Mouse (Mus musculus) adrenal gland, postnatal 10 days (tissue): ENCODE results near the gene Mrps27. TPM values are rescaled to one million over a fixed set of nuclear protein-coding genes. Genes with fewer than 3 reads are reported as not detected.

Experiments used
- DNase-seq: peaks from one replicate; pipeline ENCODE4 v3.0.0; 2021; ENCODE audit warnings: mixed read lengths
- total RNA-seq, 2 experiments: library from RNA; stranded (reverse); gene quantifications; 2 replicates each; pipeline ENCODE4 v1.2.3; 2021

Gene Mrps27
- total RNA-seq, 2 experiments from 2014 or later: 51.6 to 56.7 TPM

DNA sequence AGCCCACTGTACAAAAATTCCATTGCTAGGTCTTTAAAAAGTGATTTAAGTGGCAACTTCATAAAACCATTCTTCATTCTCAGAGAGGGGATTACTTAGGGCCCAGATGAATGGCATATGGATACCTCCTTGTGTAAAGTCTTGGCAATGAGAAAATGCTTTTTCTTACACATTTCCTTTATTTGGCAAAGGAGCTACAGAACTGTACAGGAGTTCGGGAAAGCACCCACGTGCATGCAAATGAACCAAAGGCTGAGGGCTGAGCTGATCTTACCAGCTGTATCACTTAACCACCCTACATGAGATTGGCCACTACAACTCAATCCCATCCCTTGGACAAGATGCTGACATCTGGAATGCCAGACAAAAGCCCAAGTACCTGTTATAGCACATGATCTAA lies 95.6 kb downstream of the Mrps27 start:
- DNase-seq: no peak

DNA sequence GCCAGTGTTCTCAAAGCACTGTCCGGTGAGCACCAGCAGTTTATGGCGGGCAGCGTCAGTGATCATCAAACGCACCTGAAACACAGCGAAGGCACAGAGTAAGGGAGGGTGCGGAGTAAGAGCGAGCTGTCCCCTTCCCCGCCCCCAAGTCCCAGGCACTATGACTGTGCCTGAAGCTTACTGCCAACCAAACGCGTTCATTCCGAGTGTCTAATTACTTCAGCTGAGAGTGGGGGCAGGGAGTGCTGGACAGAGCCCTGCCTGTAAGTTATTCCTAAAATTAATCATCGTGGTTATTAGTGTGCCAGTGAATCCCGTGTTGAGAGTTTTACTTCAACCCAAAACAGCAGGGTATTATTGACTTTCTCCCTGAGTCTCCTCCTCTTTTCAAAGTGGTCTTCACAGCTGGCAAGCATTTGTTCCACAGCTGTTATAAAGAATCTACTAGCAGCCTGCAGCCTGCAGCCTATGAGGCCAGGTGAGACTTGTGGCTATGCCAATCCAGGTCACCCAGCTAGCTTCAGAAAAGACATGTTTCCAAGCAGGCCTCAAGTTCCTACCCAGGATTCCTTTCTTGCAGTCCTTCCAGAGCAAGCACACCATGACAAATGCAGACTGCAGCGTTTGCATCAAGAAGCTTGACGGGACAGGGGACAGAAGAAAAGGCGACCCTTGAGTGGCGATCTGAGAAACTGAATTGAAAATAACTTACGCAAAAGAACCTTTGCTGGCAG lies 97.3 kb downstream of the Mrps27 start:
- DNase-seq: no peak

DNA sequence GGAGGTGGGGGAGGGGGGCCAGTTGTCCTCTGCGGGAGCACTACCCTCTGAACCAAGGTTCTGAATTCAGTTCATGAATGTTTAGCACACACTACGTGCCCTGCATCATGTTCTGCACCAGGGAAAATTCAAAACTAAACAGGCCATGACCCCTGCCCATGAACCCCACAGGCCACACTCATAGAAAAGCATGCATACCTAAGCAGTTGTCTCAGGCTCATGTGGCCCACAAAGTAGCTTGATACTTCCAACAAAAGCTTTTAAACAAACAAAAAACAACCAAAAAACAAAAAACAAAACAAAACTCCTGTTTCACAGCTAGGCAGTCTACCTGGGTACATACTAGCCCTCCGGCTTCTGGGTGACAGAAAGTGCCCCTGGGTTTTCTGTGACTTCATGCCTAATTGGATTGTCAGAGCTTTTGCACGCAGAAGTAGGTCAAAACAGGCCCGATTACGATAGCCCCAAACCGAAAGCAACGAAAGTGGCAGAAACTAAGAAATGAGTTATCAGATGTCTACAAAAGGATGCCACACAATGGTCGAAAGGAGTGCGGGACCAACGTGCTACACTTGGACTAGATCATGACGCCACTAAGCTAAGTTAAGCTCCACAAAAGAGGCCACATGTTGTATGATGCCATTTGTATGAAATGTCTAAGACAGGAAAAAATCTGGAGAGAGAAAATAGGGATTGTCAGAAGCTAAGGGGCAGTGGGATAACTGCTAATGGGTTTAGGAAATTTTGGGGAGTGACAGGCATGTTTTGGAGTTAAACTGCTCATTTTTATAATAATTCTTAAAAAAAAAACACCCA lies 98.1 kb downstream of the Mrps27 start:
- no peak for DNase-seq

DNA sequence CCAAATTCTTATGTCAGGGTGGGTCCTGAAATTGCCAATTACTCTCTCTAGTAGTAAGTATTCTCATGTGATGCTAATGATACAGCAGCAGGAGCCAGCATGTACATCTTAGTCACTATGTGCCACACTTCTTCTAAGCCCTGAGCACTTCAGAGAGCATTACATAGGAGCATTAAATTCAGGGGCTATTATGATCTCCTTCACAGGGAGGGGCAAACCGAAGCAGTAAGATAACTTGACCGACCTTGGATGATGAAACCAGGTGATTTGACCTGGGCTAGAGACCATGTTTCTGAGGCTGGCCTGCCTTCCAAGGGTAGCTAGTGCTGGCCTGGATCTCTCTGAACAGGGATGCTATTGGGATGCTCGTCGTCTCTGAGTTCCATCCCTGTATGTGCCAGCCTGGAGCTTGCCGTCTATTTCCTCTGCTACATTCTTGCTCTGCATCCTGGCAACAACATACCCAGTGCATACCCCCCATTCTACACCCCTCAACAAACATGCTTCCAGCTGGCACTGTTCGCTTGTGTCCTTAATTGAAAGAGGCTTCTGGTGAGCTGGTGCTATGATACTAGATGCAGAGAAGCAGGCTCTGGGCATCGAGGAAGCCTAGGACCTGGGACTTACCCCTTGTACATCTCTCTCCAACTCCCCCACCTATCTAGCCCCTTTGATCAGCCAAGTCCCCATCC lies 99.0 kb downstream of the Mrps27 start:
- no peak for DNase-seq

DNA sequence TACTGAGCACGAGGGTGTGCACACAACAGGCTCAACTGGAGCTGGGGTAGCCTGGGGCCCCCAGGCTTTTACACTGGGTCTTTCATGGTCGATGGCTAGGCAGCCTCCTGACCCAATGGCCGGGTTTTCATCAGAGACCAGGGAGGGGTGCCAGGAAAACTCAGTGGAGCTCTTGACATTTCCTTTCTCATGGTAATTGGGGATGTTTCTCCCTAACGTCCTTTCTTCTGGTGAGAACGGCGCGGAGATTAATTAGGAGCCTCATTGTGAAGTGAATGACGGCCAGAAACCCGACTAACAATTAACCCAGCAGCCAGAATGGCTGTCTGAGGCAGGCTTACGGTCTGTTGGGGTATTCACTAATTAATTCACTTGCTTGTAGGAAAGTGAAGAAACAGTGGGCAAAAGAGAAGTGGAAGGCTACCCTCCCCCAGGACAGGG lies 99.9 kb downstream of the Mrps27 start:
- no peak for DNase-seq

DNA sequence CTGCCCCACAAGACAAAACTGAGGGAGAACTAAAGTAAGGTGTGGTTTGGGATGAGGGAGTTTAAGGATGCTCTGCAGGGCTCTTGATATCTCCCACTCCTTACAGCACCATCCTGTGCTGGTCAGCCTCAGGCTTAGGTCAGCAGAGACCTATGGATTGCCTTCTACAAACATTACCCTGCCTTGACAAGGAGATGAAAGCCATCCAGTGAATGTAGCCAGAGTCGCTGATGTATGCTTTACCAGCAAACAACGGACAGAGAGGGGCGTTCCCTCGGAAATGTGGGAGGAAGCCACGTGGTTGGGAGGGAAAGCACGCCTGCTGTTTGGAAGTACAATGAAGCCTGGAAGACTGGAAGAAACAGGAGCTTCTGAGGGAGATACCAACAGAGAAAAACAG lies 100.3 kb downstream of the Mrps27 start:
- no peak for DNase-seq

DNA sequence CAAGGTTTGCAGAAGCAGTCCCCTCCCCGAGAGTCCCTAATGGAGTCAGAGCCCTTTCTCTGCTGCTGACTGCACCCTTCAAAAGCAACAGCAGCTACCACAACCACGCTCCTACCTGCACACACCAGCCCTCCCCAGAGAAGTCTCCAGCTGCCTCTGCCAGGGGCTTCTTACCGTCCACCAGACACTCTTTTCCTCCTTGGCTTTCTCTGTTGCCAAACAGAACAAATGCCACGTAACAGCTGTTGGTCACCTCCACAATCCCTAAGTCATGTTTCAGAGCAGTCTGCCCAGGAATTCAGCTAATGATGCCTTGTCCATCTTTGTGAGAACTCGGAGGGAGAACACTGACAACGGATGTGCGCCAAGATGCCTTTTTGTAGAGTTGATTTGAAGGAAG lies 102.4 kb downstream of the Mrps27 start:
- no peak for DNase-seq

DNA sequence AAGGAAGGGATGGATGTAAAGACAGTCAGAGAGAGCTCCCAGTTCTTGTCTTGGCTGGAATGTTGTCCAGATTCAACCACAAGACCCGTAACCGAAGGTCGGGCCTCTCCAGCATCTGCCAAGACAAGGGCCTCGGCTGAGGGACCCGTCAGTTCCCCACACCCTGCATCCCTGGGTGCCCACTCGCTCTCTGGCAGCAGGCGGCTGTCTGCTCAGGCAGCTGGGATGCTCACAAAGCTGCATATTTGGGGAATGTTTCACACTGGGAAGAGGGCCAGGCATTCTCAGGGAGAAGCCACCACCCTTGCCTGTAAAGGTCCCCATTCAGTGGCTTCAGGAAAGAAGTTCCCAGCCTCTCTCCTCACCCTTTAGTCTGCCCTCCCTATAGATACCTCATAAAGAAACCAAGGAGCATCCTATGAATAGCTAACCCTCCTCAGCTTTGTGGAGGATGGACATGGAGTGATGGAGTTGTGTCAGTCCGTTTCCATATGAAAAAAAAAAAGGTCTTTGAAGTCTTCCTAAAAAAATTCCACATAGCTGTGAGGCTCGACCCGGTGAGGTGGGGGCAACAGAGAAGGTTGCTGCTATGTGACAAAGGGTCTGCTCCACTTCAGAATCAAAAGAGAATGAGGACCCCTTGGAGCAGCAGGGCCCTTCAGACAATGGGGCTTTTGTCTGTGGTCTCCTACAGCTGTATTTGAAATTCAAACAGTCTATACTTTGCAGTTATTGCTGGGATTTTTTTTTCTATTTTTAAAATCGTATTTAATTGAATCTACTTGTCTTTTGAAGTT lies 103.0 kb downstream of the Mrps27 start:
- peak; percentile 35 for DNase-seq

DNA sequence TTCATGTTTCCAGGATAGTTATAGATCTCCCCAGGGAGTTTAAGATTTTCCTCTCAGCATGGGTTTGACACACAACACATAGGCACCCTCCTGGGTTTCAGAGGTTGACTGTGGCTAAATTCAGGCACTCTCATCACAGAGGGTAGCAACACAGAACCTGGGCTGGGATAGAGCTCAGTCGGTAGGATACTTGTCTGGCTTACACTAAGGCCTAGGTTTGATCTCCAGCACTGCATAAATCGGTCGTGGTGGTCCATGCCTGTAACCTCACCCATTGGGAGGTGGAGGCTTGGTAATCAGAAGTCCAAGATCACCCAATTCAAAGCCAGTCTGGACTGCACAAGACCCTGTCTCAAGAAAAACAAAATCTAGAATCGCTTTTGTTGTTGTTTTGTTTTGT lies 103.7 kb downstream of the Mrps27 start:
- no peak for DNase-seq

DNA sequence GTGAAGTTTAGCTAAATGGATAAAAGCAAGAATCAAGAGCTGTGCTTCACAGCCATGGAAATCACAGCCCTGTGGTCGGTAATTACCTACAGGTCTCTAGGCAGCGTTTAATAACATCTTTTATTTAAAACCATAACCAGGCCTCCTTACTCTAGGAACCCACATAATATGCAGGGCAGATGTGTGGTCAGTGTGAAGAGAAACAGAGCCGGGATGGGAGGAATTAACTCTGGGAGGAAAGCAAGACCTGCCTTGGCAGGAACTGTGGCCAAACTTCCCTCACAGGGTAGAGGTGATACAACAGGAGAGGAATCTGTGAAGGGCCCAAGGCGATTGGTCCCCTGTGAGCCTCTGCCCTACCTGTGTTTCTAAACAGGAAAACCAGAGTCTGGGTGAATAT lies 105.0 kb downstream of the Mrps27 start:
- no peak for DNase-seq

DNA sequence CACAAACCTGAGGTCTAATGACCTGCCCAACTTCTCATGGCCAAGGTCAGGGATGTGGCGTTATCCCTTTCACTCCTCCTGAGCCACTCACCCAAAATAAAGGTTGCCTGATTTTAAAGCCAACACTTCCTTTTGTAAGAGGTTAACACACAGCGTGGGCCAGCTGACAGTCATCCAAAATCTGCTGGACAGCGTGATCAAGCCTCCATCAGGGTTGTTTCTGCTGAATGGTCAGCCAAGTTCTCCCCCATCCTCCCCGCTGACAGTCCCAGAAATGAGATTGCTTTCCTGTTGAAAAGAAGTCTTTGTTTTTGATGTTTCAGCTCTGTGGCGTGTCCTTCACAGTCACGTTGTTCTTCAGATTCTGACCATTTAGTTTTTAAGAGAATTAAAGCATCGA lies 106.2 kb downstream of the Mrps27 start:
- DNase-seq: peak; percentile 31

DNA sequence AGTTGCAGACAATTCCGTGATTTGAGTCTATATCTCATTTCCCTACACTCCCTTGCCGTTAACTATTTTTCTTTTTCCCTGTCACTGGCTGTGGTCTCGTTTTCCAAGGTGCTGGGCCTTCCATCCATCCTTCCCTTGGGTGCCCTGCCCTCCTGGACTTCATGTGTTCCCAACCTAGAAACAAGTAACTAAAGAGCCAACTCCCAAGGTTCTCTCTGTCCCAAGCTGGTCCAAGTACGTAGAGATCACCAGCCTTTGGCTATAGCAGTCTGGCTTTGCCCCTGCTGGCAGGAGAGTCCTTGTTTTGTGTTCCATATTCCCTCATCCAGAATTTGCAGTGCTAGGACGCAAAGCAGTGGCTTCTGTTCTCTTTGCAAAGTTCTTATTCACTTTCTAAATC lies 106.7 kb downstream of the Mrps27 start:
- DNase-seq: no peak

DNA sequence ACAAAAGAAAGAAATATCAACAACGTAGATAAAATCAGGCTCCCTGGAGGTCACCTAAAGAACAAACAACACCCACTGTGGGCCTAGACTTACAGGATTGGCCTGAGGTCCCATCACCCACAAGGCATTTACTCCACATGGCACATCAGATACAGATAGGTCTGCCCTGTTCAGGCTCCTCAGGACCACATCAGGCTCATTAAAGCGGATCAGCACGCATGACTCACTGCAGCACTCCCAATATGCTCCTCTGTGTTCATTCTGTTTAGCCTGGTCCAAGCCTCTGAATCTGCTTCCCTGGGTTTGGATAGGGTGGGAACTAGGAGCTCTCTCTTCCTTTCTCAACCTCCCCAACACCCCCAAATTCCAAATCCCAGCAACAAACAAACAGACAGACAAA lies 107.9 kb downstream of the Mrps27 start:
- DNase-seq: no peak

DNA sequence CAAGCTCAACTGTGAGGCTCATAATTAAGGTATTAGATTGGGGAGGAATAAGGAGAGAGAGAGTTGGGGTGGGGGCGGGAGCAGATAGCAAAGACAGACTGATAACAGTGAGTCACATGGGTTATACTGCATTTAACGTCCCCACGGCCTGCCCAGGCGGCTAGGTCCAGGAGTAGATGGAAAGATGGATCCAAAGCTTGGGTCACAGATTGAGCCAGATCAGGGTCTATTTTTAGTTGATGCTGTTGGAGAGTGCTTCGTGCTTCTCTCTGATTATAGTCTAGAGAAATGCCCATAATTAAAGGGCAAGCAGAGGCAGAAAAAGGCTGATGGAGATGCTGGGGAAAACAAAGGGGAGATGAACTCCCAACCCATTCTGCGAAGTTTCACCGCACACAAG lies 110.4 kb downstream of the Mrps27 start:
- DNase-seq: no peak

DNA sequence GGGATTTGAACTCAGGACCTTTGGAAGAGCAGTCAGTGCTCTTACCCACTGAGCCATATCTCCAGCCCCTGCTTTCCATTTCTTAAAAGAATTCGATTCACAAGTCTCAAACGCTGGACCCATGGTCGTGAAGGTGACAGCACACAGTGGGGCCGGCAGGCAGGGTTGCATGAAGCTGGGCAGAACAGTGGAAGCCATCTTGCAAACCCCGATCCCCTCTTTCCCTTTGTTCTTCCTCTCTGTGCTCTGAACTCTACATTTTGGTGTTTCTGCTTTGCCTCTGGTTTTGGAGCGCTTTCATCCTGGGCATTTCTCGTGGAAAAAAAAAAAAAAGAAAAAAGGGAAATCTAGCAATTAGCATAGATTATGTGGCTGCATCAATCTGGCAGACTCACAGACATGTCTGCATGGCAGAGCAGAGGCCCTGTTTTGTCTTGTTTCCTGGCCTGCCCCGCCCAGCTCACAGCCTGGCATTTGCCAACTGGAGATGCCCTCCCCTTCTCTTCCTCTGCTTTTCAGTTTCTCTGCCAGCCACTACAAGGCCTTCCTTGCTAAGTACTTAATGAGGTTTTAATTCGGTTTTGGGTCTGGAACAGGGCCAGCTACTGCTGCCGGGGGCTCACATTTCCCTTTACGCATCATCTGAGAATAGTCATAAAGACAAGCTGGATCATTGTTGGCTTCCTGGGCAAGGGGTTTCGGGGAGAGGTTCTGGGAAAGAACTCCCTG lies 114.2 kb downstream of the Mrps27 start:
- DNase-seq: peak; percentile 41

DNA sequence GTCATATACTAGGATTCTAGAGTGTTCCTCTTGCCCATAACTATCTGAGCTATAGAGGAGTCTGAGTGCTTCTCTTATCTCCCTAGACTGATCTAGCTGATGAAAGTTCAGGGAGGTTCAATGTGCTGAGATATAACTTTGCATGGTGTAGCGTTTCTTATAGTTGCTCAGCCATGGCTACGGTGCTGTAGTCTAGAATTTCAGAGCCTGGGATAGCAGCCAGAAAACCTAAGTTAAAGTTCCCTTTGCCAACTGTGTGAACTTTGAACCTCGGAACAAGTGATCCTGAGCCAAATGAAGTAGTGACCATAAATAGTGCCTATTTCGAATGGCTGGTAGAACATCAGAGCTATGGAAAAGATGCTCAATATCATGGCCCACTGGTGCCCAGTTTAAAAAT lies 115.0 kb downstream of the Mrps27 start:
- DNase-seq: no peak

DNA sequence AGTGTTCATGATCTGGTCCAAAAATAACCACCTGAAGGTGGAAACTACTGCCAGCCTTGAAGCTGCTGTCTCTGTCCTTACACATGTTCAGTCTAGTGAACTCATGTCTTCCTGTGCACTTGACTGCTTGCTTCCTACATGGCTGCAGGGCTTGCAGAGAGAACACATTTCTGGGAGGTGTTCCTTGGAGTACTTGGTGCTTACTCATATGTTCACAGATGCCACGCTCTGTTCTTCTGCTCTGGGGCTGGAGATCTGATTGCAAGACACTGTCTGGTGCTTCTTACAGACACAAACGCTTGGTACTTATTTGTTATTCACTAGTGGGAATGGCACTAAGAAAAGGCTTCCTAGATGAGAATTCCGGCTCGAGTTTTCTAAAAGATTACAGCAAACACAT lies 117.3 kb downstream of the Mrps27 start:
- no peak for DNase-seq

DNA sequence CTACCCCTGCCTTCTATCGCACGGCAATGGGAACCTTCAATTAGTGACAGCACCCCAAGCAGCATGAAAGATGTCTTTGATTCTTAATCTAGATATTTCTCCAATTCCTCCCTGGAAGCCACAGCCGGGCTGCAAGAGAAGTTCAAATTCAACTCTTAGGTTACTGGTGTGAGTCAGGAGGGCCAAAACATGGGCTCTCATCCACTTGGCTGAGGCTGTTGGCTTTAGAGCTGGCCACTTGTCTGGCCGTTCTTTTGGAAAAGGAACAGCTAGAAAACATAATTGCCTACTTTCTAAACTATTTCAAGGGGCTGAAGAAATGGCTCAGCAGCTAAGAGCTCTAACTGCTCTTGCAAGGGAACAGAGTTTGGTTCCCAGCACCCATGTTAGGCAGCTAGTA lies 120.0 kb downstream of the Mrps27 start:
- no peak for DNase-seq
